Mouse (Mus musculus): ENCODE results near the gene Dcp1b. TPM values are rescaled to one million over a fixed set of nuclear protein-coding genes. Genes with fewer than 3 reads are reported as not detected.
"Not testable (repeated sequence)": the region's sequence is repeated elsewhere in the genome, so short reads cannot be mapped to it uniquely, and the experiment has no call there.

Gene Dcp1b
- total RNA-seq, 2 experiments from 2014 or later, result 17.1 to 23.3 TPM

DNA sequence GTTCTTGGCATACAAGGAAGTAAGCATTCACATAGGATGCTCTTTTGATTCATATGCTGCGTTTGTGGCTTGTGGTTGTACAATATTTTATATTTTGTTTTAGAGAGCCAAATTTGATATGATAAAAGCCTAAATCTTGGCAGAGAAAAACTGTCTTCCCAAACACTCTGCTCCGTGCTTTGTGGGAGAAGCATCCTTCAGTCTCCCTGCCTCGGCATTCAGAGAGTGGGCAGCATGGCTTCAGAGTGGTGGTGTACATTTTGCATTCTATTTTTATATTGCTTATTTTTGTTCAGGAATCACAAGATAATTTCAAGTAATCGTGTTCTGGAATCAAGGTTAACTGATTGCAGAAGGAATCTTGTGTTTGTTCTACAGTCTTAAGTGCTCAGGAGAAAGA is 16.4 kb downstream of the Dcp1b start:
- DNase-seq (ENCODE audit: low spot score in 2 of 2), result no peak
- intact Hi-C loops (cut with DNase I), result no loop called here

DNA sequence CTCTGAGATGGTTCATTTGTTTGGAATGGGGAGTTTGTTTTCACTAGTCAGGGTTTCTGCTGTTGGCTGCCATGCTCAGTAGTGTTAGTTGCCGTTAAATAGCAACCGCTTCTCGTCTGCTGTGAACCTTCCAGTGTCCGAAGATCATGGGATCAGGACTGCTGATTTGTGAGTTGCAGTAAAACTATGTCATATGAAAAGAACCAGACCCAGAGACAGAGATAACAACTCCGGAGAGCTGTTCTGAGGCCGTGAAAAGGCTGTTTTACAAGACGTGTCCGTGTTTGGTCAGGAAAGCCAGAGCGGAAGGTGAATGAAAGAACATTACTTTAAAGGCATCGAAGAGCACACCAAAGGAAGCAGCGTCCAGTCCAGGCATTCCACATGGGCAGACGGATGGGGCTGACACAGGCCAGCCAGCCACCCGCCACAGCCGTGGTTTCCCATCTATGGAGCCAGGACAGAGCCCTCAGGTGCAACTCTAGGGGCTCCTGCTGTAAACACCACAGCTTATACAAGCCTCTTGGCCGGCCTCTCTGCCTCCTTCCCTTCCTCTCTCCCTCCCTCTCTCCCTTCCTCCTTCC is 18.6 kb downstream of the Dcp1b start:
- intact Hi-C loops (cut with DNase I), result no loop called here

DNA sequence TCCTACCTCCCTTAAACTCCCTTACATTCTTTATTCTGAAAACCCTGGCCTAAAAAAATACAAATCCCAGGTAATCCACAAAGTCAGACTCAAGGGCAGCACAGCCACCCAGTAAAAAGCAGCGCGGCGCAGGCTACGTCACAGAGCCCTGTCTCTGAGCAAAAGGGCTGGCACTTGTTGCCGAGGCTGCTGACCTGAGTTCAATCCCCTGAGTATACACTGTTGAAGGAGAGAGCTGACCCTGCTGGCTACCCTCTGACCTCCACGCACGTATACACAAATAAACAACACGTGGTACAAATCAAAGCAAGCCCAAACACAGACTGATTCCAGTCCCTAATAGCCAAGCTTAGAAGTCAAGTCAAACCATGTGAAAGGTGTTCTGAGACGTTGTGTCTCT is 19.1 kb downstream of the Dcp1b start:
- intact Hi-C loops (cut with DNase I), result no loop called here
- no peak for DNase-seq (ENCODE audit: low spot score in 2 of 2)

More for the DNA sequence above, 18.6 kb downstream of the Dcp1b start:
- DNase-seq (ENCODE audit: low spot score in 2 of 2), result no peak

DNA sequence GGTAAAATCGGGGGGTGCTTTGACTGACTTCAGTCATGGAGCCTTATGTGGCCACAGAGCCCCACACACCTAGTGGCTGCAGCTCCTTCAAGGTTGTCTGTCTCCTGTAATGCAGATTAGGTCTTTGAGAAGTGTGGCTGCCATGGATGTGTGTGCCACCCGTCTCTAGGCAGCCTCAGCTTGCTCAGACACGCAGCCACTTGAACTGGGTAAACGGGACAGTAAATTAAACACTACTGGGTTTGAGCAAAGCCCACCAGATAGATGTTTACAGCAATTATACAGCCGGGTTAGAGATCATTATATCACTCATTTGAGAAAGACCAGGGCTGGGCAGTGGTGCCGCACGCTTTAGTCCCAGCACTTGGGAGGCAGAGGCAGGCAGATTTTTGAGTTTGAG is 19.5 kb downstream of the Dcp1b start:
- intact Hi-C loops (cut with DNase I), result no loop called here
- no peak for DNase-seq (ENCODE audit: low spot score in 2 of 2)

DNA sequence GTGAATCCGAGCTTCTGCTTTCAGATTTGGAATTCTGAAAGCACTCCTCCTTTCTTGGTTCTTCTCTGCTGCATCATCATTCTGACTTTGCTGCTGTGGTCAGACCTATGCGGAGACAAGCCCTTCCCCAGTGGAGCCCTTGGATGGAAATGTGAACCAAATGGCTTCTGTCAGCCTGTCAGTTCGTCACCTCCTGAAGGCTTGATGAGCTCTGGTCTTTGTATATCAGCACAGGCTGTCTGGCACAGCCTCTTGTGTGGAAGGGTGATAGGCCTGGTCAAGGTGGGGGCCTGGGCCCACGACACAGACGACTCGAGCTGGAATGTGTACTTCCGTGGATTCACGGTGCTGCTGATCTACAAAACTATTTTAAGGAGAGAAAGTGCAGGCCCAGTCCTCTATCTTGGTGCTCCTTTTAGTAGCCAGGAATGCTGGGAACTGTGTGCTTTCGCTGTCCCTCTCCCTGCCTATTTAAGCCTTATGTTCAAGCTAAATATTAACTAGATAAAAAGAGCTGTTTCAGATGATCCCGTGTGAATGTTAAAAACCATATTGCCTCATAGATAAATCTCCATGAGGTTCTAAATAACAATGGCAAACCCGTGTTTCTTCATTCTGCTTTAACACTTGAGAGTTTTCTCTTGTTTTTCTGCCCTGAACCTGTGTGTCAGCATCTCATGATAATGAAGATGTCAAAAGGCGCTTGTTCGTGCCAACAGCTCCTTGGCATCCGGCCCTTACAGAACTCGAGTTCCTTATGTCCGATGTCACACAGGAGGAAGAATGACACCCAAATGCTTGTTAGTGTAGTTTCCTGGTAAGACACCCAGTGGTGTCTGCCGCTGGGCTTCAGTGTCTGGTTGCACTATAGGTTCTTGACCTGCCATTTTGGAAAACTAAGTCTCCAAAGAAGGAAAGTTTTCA is 21.6 kb downstream of the Dcp1b start, which contains the start of gene Cacna1c:
Gene Cacna1c (minus strand): TSS at position 37 of the 924 bp plus-strand sequence.
- no peak for DNase-seq (ENCODE audit: low spot score in 2 of 2)

DNA sequence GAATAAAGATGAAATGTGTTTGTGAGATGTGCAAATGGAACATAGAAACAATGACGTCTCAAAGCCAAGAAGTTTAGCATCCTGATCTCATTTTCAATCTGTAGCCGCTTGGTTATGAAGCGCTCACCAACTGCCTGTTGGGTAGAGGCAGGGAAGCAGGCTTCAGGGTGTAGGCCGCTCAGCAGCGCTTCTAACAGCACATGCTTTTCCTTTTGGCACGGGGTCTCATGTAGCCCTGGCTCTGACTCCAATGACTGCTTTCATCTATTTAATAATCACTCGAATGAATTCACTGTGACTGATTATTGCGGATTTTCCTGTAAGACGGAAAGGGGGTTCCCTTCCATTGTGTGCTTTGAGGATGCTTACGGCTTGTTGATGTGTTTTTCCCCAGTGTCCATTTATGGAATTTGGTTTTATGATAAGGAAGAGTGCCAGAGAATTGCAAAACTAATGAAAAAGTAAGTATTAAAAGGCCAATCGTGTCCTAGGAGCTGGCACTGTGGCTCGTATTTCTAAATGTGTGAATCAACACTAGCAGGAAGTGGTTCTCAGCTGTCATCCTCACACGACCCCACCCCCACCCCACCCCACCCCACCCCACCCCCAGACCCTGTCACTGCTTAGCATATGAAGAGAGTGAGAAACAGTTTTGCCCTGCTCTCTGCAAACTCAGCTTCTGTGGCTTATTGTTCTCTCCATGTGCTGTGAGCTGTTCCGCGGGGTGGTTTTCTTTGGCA is 23.7 kb downstream of the Dcp1b start:
- no peak for DNase-seq (ENCODE audit: low spot score in 2 of 2)
- intact Hi-C loops (cut with DNase I), result no loop called here

More for the DNA sequence above, 21.6 kb downstream of the Dcp1b start, which contains the start of gene Cacna1c:
- intact Hi-C loops (cut with DNase I), result no loop called here

DNA sequence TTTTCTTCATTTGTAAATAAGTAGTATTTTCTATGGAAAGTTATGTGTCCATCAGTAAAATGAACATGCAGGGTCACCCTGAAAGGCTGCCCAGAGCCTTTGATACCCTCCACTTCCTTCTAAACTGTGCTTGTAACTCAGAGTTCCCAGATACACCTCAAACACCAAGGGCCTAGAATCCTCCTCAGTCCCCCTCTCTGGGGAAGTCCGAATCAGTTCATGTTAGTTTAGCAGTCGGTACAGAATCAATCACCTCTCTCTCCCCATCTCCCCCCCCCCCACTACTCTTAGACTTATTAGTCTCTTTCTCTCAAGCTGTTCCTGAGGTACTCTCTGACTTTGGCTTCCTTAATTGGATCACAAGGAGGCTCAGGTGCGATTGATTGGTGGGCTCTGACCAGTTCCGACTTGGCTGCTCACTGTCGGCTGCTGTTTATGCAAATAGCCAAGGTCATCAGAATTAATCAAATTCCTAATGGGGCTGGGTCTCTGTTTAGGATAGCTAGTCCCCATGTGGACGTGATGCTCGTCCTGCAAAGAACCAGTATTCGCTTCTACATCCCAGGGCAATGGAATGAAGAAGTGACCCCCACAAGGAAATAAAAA is 24.3 kb downstream of the Dcp1b start:
- intact Hi-C loops (cut with DNase I), result no loop called here
- no peak for DNase-seq (ENCODE audit: low spot score in 2 of 2)

DNA sequence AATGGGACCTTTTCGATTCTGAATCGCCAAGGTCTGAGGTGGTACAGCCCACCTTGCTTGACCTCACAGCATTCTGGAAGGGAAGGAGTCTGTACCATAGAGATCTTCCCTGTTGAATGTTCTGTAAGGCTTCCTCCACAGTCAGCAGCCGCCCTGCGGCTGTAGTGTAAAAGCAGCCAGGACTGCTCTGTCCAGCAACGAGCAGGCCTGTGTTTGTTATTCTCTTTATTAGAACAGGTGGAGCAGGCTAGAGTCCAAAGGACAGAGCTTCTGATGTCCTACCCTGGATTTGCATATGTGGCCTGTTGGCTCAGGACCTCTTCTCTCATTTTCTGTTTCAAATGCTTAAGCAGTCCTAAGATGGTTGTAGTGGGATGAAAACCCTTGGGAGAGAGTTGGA is 25.3 kb downstream of the Dcp1b start:
- intact Hi-C loops (cut with DNase I), result no loop called here
- DNase-seq (ENCODE audit: low spot score in 2 of 2), result no peak

DNA sequence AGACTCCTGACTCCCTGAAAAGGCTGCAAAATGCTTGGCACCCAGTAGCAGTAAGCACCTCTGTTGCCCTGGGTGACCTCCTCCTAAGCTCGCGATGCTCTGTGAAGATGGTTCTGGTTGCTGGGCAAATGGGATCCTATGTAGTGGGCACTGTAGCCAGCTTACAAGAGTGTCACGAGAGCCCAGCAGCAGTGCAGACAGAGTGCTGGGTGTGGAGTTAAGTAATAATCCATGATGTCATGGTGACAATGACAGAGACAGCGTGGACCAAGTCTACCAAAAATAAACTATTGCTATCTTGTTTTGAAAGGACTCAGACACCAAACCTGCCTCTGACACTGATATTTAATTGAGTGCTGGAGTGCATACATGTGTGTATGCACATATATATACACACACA is 26.5 kb downstream of the Dcp1b start:
- no peak for DNase-seq (ENCODE audit: low spot score in 2 of 2)
- intact Hi-C loops (cut with DNase I), result no loop called here

DNA sequence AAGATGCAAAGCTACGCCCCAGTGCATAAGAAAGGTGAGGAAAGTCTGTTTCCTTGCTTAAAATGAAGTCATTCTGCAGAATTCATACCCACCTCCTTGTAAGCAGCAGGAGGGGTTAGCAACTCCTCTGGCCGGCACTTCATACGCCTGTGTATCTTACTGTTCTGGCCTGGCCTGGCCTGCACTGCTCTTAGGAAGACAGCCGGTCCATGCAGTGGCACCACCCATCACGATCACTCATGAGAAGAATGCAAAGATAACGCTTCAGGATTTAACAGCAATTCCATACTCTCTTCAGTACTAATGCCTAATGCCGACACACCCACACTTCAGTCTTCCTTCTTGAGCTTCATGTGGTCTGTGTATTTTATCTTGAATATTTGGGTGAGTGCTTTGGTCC is 29.2 kb downstream of the Dcp1b start:
- DNase-seq (ENCODE audit: low spot score in 2 of 2), result no peak
- intact Hi-C loops (cut with DNase I), result no loop called here

DNA sequence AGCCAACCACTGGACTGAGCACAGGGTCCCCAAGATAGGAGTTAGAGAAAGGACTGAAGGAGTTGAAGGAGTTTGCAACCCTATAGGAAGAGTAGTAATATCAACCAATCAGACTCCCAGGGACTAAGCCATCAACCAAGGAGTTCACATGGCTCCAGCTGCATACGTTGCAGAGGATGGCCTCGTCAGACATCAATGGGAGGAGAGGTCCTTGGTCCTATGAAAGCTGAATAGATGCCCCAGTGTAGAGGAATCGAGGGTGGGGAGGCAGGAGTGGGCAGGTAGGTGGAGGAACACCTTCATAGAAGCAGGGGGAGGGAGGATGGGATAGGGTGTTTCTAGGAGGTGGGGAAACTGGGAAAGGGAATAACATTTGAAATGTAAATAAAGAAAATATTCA is 29.9 kb downstream of the Dcp1b start:
- DNase-seq (ENCODE audit: low spot score in 2 of 2), result no peak
- intact Hi-C loops (cut with DNase I), result no loop called here

DNA sequence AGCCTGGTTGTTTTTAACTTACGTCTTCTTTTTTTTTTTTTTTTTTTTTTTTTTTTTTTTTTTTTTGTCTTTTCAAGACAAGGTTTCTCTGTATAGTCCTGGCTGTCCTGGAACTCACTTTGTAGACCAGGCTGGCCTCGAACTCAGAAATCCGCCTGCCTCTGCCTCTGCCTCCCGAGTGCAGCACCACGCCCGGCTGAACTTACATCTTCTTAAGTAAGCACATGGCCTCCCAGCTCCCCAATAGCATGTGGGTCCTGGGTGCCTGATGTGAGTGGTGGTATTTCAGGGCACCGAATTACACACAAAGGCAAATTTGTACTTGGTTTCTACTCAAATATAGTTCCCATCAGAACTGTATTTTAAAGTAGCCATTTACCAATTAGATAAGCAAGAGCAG is 31.0 kb downstream of the Dcp1b start:
- DNase-seq (ENCODE audit: low spot score in 2 of 2); intact Hi-C loops (cut with DNase I): not testable (repeated sequence)

DNA sequence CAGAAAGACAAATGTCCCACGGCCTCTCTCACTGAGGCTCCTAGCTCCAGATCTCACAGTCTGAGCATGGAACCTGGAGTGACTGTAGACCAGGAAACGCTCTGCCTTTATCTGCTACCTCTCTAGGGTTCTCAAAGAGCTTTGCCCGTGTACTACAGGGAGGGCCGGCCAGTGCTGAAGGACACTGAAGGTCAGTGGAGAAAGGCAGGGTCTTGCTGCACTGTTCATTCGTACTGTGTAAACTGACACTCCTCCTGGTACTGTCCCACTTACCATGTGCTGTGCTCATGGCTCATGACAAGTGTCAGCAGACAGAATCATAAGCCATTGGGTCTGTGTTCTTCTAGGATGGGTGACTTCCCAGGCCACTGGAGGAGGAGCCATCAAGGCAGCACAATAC is 38.3 kb downstream of the Dcp1b start:
- DNase-seq (ENCODE audit: low spot score in 2 of 2), result no peak
- intact Hi-C loops (cut with DNase I), result no loop called here

DNA sequence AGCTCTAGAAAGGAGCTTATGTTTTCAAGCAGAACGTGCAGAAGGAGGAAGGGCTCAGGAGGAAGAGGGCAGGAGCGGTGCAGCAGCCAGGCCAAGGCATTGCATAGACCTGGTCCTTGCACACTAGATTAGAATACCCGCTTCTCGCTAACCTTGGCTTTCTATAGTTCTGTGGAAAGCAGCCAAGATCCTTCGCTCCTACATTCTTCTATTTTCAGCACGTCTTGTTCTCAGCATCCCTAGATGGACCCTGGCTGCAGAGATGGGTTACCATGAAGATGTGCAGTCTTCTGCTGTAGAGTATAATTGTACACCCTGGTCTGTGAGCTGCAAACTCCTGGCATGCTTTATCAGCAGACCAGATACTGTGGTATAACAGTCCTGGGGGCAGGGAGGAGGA is 39.1 kb downstream of the Dcp1b start:
- intact Hi-C loops (cut with DNase I), result no loop called here
- DNase-seq (ENCODE audit: low spot score in 2 of 2), result no peak

DNA sequence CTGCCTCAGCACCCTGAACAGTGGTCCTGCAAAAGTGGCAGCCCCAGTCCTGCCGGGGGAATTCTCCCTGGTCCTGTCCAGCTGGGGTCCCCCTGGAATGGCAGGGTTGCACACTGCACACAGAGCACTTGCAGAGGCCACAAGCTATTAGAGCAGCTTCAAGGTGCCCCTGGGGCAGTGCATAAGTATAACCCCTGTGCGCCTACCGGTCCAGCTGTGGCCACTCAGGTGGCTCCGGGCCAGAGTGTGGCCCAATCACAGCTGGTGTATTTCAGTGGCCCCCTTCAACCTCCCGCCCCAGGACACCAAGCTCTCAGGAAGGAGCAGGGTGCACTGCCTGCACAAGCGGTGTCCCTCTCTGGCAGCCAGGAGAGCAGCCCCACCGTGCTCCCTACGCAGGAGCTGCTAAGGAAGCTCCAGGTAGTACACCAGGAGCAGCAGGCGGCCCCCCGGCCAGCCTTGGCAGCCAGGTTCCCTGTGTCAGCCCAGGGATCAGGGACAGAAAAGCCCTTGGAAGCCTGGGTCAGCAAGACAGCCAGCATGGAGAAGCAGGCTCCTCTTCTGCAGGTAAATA is 40.1 kb downstream of the Dcp1b start:
- intact Hi-C loops (cut with DNase I), result loop anchor here (5.0 kb wide), 2 partner anchors 108 to 588 kb away; no protein-coding TSS in a partner anchor
- no peak for DNase-seq (ENCODE audit: low spot score in 2 of 2)

DNA sequence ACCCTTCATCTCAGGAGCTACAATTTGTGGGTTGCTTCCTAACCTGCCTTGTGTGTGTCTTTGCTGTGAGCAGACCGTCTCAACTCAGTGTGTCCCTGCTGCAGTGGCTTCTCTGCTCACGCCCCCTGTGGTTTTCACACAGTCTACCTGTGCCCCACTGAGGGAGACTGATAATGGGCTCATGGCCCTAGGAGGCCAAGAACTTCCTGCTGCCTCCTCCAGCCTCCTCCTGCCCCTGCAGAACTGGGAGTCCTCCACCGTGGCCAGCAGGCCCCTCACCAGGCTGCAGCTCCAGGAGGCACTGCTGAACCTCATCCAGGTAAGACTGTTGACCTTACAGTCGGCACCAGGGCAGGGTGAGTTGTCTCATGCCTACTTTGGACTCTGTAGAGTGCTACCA is 42.6 kb downstream of the Dcp1b start:
- intact Hi-C loops (cut with DNase I), result loop anchor here (5.0 kb wide), 2 partner anchors 110 to 590 kb away; no protein-coding TSS in a partner anchor
- DNase-seq (ENCODE audit: low spot score in 2 of 2), result no peak

DNA sequence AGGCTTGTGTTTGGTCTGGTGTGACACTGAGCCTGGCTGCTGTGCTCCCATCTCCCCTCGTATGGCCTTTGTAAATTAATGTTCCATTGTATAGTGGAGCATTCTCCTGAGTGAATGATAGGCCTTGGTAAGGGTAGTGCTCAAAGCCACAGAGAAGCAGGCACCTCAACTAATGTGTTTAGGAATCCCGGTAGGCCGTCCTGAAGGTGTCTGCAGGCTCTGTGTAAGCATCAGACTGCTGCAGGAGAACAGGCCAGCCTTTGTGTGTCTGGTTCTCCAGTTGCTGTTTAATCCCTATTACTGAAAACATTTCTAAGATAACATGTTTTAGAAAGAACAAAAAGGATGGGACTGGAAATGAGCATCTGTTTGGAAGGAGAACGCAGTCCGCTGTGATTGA is 43.5 kb downstream of the Dcp1b start:
- DNase-seq (ENCODE audit: low spot score in 2 of 2), result no peak

DNA sequence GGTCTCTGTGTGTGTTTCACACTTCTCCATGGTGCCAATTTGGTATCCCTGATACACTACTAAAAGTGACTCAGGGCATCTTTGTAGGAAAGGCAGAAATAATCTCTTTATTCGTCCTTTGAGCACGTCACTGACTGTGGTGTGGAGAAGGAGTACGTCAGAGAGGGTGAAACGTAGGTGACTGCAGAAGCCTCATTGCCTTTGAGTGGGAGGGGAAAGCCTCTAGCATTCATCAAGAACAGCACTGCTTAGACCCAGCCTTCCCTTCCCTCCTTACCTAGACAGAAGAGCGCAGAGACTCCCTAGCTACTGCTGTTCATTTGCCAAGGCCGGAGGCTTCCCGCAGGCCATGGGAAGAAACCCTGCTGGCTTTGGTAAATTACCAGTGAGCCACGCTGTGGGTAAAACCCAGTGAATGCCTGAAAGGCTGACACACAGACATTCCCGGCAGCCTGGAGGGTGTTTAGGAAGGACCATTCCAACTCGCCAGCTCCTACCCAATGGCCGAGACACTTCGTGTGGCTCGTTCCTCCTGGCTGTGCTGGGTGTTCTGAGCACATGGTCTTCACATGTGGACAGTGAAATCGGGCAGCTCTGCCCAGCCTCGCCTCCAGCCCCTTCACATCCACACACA is 44.3 kb downstream of the Dcp1b start:
- intact Hi-C loops (cut with DNase I), result loop anchor here (5.0 kb wide), 2 partner anchors 112 to 592 kb away; no protein-coding TSS in a partner anchor
- DNase-seq (ENCODE audit: low spot score in 2 of 2), result no peak

More for the DNA sequence above, 43.5 kb downstream of the Dcp1b start:
- intact Hi-C loops (cut with DNase I), result loop anchor here (5.0 kb wide), 2 partner anchors 111 to 591 kb away; no protein-coding TSS in a partner anchor

DNA sequence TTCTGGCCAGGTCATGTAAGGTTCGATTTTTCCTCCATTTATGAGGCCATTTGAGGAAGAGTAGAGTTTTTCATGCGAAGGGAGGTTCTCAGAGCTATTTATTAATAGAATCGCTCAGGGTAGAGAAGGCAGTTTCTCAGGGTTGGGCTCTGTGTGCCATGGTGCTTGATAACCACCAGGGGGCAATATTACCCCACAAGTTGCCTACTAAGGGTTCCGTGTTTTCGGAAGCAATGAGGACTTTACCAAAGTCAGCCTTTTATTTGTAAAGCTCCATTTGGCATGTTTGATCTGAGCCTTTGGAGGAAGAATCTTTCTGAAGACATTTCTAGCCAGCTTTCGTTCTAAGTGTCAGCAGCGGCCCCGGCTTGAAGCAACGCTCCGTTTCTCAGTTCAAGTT is 45.2 kb downstream of the Dcp1b start:
- peak; percentile 61 to 62 for DNase-seq (ENCODE audit: low spot score in 2 of 2)
- intact Hi-C loops (cut with DNase I), result loop anchor here (1.0 to 5.0 kb wide), 2 partner anchors 128 to 222 kb away; no protein-coding TSS in a partner anchor

Data from left cerebral cortex, postnatal 36 days (tissue).